Mouse (Mus musculus): ENCODE results near the gene Rgs3.

GRCm38 (mm10) chr4:62668666-62669065 is 109.0 kb downstream of the Rgs3 start:
- TF ChIP-seq EP300 (IDR thresholded peaks at IDR 0.05; ENCODE audit: low read depth) (no peak), CTCF (IDR thresholded peaks at IDR 0.05; ENCODE audit: low read depth) (no peak)

Data from liver, postnatal 0 days (tissue).